Mouse (Mus musculus): ENCODE results near the gene Mboat2.

DNA sequence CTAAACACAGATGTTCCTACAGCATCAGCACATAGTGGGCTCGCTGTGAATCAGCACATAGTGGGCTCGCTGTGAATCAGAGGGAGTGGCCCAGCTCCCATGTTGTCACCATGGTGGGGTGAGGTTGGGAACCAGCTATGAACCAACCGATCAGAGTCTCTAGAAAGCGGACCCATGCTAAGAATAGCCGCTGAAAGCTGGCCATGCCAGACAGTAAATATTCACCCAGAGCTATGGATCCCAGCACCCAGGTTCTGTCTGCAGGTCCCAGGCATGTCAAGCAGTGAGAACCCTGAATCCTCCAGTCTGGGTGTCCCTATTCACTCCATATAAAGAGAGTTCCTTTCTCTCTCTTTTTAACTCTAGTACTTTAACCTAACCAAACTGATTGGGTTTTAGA lies 94.6 kb downstream of the Mboat2 start:
- TF ChIP-seq CTCF (IDR thresholded peaks at IDR 0.05) (no peak), EP300 (IDR thresholded peaks at IDR 0.05) (no peak)

All from lung, postnatal 0 days (tissue).